Mouse (Mus musculus): ENCODE results near the gene Dnmt3a. TPM values are rescaled to one million over a fixed set of nuclear protein-coding genes. Genes with fewer than 3 reads are reported as not detected.

The Dnmt3a gene
- polyA plus RNA-seq, 1 experiment from 2014 or later = 86.6 TPM

- Histone ChIP-seq H3K4me2 (ENCODE audit: low read length) (peak overlapping the region; percentile 57), H3K36me3 (ENCODE audit: control insufficient read depth, insufficient read depth) (no peaks in the 10 kb centered on the region), H3K27ac (ENCODE audit: low read length) (no peak overlapping the region), H3K4me1 (replicated peaks; ENCODE audit: control insufficient read depth, insufficient read depth, low read length) (peaks cover 8% of the 10 kb centered on the region; the same call in 1 of the 2 replicates), H3K4me3 (replicated peaks; ENCODE audit: low read length) (peak overlapping the region; percentile 41), H3K9me3 (ENCODE audit: control insufficient read depth, low read length) (no peaks in the 10 kb centered on the region), H3K27me3 (replicated peaks; ENCODE audit: control insufficient read depth, insufficient read depth, low read length) (no peaks in the 10 kb centered on the region), H3K9ac (replicated peaks; ENCODE audit: low read depth, low read length) (peak overlapping the region; percentile 54)
- ATAC-seq = peak; percentile 11; the same call in 1 of the 2 replicates
- WGBS = 22% methylated on average over 8 of the region's 8 CpGs
These were observed 13.6 kb upstream of the Dnmt3a start for GRCm38 (mm10) chr12:3792248-3792647.

- Histone ChIP-seq H3K27me3 (replicated peaks; ENCODE audit: control insufficient read depth, insufficient read depth, low read length) (no peaks in the 10 kb centered on the region), H3K9ac (replicated peaks; ENCODE audit: low read depth, low read length) (no peak overlapping the region), H3K4me2 (ENCODE audit: low read length) (no peak overlapping the region), H3K9me3 (ENCODE audit: control insufficient read depth, low read length) (no peaks in the 10 kb centered on the region), H3K4me3 (replicated peaks; ENCODE audit: low read length) (no peak overlapping the region), H3K27ac (ENCODE audit: low read length) (no peak overlapping the region), H3K36me3 (ENCODE audit: control insufficient read depth, insufficient read depth) (no peaks in the 10 kb centered on the region), H3K4me1 (replicated peaks; ENCODE audit: control insufficient read depth, insufficient read depth, low read length) (peaks cover 5% of the 10 kb centered on the region; the same call in 1 of the 2 replicates)
- WGBS = 35% methylated on average over 4 of the region's 4 CpGs
- no peak for ATAC-seq
These were observed 10.2 kb upstream of the Dnmt3a start for GRCm38 (mm10) chr12:3795569-3795968.

- WGBS = 96% methylated on average over 1 of the region's 1 CpGs
These were observed 6.3 kb upstream of the Dnmt3a start for GRCm38 (mm10) chr12:3799551-3799950.

GRCm38 (mm10) chr12:3806271-3806684 is 471 bp downstream of the Dnmt3a start:
- Histone ChIP-seq H3K9me3 (ENCODE audit: control insufficient read depth, low read length) (no peaks in the 10 kb centered on the region), H3K27ac (ENCODE audit: low read length) (peak overlapping the region; percentile 68), H3K4me2 (ENCODE audit: low read length) (peak overlapping the region; percentile 69), H3K27me3 (replicated peaks; ENCODE audit: control insufficient read depth, insufficient read depth, low read length) (no peaks in the 10 kb centered on the region), H3K4me1 (replicated peaks; ENCODE audit: control insufficient read depth, insufficient read depth, low read length) (peaks cover 34% of the 10 kb centered on the region), H3K9ac (replicated peaks; ENCODE audit: low read depth, low read length) (peak overlapping the region; percentile 79), H3K4me3 (replicated peaks; ENCODE audit: low read length) (peak overlapping the region; percentile 77), H3K36me3 (ENCODE audit: control insufficient read depth, insufficient read depth) (no peaks in the 10 kb centered on the region)
- under 1% methylated on average over 33 of the region's 41 CpGs for WGBS
- peak; percentile 77 for ATAC-seq

More at GRCm38 (mm10) chr12:3799551-3799950, 6.3 kb upstream of the Dnmt3a start:
- Histone ChIP-seq H3K4me2 (ENCODE audit: low read length) (no peak overlapping the region), H3K36me3 (ENCODE audit: control insufficient read depth, insufficient read depth) (no peaks in the 10 kb centered on the region), H3K4me1 (replicated peaks; ENCODE audit: control insufficient read depth, insufficient read depth, low read length) (no peaks in the 10 kb centered on the region), H3K27ac (ENCODE audit: low read length) (no peak overlapping the region), H3K9me3 (ENCODE audit: control insufficient read depth, low read length) (no peaks in the 10 kb centered on the region), H3K27me3 (replicated peaks; ENCODE audit: control insufficient read depth, insufficient read depth, low read length) (no peaks in the 10 kb centered on the region), H3K4me3 (replicated peaks; ENCODE audit: low read length) (no peak overlapping the region), H3K9ac (replicated peaks; ENCODE audit: low read depth, low read length) (no peak overlapping the region)
- no peak for ATAC-seq

GRCm38 (mm10) chr12:3806703-3807547 is 1.1 kb downstream of the Dnmt3a start:
- peak overlapping the region; percentile 77 for H3K4me3 ChIP-seq (replicated peaks; ENCODE audit: low read length)
- WGBS = under 1% methylated on average over 97 of the region's 141 CpGs

GRCm38 (mm10) chr12:3807548-3808395 is 2.0 kb downstream of the Dnmt3a start:
- peak; percentile 48 for ATAC-seq
- peak overlapping the region; percentile 69 for H3K4me2 ChIP-seq (ENCODE audit: low read length)
- H3K9me3 ChIP-seq (ENCODE audit: control insufficient read depth, low read length) = no peaks in the 10 kb centered on the region
- no peaks in the 10 kb centered on the region for H3K27me3 ChIP-seq (replicated peaks; ENCODE audit: control insufficient read depth, insufficient read depth, low read length)
- H3K27ac ChIP-seq (ENCODE audit: low read length) = peak overlapping the region; percentile 68
- no peaks in the 10 kb centered on the region for H3K36me3 ChIP-seq (ENCODE audit: control insufficient read depth, insufficient read depth)
- peak overlapping the region; percentile 79 for H3K9ac ChIP-seq (replicated peaks; ENCODE audit: low read depth, low read length)
- peaks cover 40% of the 10 kb centered on the region for H3K4me1 ChIP-seq (replicated peaks; ENCODE audit: control insufficient read depth, insufficient read depth, low read length)
- 0% methylated on average over 40 of the region's 105 CpGs for WGBS
- H3K4me3 ChIP-seq (replicated peaks; ENCODE audit: low read length) = peak overlapping the region; percentile 77

More at GRCm38 (mm10) chr12:3806703-3807547, 1.1 kb downstream of the Dnmt3a start:
- Histone ChIP-seq H3K9me3 (ENCODE audit: control insufficient read depth, low read length) (no peaks in the 10 kb centered on the region), H3K27ac (ENCODE audit: low read length) (peak overlapping the region; percentile 68), H3K4me1 (replicated peaks; ENCODE audit: control insufficient read depth, insufficient read depth, low read length) (peaks cover 40% of the 10 kb centered on the region), H3K36me3 (ENCODE audit: control insufficient read depth, insufficient read depth) (no peaks in the 10 kb centered on the region), H3K4me2 (ENCODE audit: low read length) (peak overlapping the region; percentile 69), H3K9ac (replicated peaks; ENCODE audit: low read depth, low read length) (peak overlapping the region; percentile 79), H3K27me3 (replicated peaks; ENCODE audit: control insufficient read depth, insufficient read depth, low read length) (no peaks in the 10 kb centered on the region)
- ATAC-seq = peak; percentile 61

- Histone ChIP-seq H3K4me3 (replicated peaks; ENCODE audit: low read length) (peak overlapping the region; percentile 77), H3K27me3 (replicated peaks; ENCODE audit: control insufficient read depth, insufficient read depth, low read length) (no peaks in the 10 kb centered on the region), H3K9me3 (ENCODE audit: control insufficient read depth, low read length) (no peaks in the 10 kb centered on the region), H3K4me2 (ENCODE audit: low read length) (peak overlapping the region; percentile 69), H3K27ac (ENCODE audit: low read length) (peak overlapping the region; percentile 68), H3K4me1 (replicated peaks; ENCODE audit: control insufficient read depth, insufficient read depth, low read length) (peaks cover 40% of the 10 kb centered on the region), H3K36me3 (ENCODE audit: control insufficient read depth, insufficient read depth) (no peaks in the 10 kb centered on the region), H3K9ac (replicated peaks; ENCODE audit: low read depth, low read length) (peak overlapping the region; percentile 79)
- 3% methylated on average over 10 of the region's 10 CpGs for WGBS
- ATAC-seq = peak; percentile 11; the same call in 1 of the 2 replicates
These were observed 2.7 kb downstream of the Dnmt3a start for GRCm38 (mm10) chr12:3808396-3808981.

- Histone ChIP-seq H3K4me3 (replicated peaks; ENCODE audit: low read length) (no peak overlapping the region), H3K9me3 (ENCODE audit: control insufficient read depth, low read length) (no peaks in the 10 kb centered on the region), H3K4me1 (replicated peaks; ENCODE audit: control insufficient read depth, insufficient read depth, low read length) (peaks cover 40% of the 10 kb centered on the region), H3K9ac (replicated peaks; ENCODE audit: low read depth, low read length) (no peak overlapping the region), H3K36me3 (ENCODE audit: control insufficient read depth, insufficient read depth) (no peaks in the 10 kb centered on the region), H3K4me2 (ENCODE audit: low read length) (no peak overlapping the region), H3K27me3 (replicated peaks; ENCODE audit: control insufficient read depth, insufficient read depth, low read length) (no peaks in the 10 kb centered on the region), H3K27ac (ENCODE audit: low read length) (no peak overlapping the region)
- ATAC-seq = no peak
- WGBS = 77% methylated on average over 7 of the region's 7 CpGs
These were observed 3.8 kb downstream of the Dnmt3a start for GRCm38 (mm10) chr12:3809520-3810180.

Measured in forebrain, embryonic 16.5 days (tissue).